Mouse (Mus musculus): ENCODE data around the gene Slc25a18.

DNA sequence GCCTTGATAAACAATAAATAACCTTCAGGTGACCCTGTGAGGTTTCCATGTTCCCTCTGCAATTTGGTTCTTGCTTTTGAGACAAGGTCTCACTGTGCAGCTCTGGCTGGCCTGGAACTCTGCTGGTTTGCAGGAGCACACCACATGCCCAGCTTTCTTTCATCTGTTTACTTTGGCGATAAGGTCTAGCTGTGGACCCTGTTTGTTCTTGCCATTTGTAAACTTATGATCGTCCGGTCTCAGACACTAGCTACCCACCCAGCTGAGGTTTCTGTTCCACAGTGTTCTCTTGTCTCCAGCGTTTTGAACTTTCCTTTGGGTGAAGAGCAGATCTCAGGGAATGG, 34.3 kb downstream of the Slc25a18 start:
- TF ChIP-seq CTCF (IDR thresholded peaks at IDR 0.05; ENCODE audit: control insufficient read depth, insufficient read depth, low read length) (no peak), POLR2A (IDR thresholded peaks at IDR 0.05; ENCODE audit: borderline replicate concordance, control insufficient read depth, low read depth, low read length) (no peak)

All from bone marrow, adult 2 months (tissue).